Mouse (Mus musculus) hindbrain, embryonic 12.5 days (tissue): ENCODE results near the gene Cyp2c23. TPM values are rescaled to one million over a fixed set of nuclear protein-coding genes. Genes with fewer than 3 reads are reported as not detected.
A peak's percentile ranks its signal among the peaks of the same experiment; 100 is the strongest.

ENCODE experiments used
- ATAC-seq: fragments of 200-750 bp; cut with Nextera tagmentation; 2 replicates; pipeline ENCODE4 v1.8.0; 2017; ENCODE audit warnings: moderate TSS enrichment; ENCODE audit not compliant: low FRiP score
- H3K27ac ChIP-seq: fragments of 300-500 bp; sonication (generic); 2 replicates; pipeline ENCODE4 v1.5.1; 2016; ENCODE audit warnings: mild to moderate bottlenecking
- H3K27me3 ChIP-seq: fragments of 300-500 bp; sonication (generic); 2 replicates; pipeline ENCODE4 v1.6.1; 2016; ENCODE audit warnings: mild to moderate bottlenecking
- H3K36me3 ChIP-seq: fragments of 300-500 bp; sonication (generic); 2 replicates; pipeline ENCODE4 v1.6.1; 2016; ENCODE audit warnings: mild to moderate bottlenecking
- H3K4me1 ChIP-seq: fragments of 300-500 bp; sonication (generic); 2 replicates; pipeline ENCODE4 v1.6.1; 2016
- H3K4me2 ChIP-seq: fragments of 300-500 bp; sonication (generic); replicated peaks from 2 replicates; pipeline ENCODE4 v1.6.1; 2016; ENCODE audit warnings: mild to moderate bottlenecking
- H3K4me3 ChIP-seq: fragments of 300-500 bp; sonication (generic); 2 replicates; pipeline ENCODE4 v1.5.1; 2016; ENCODE audit warnings: mild to moderate bottlenecking
- H3K9ac ChIP-seq: fragments of 300-500 bp; sonication (generic); 2 replicates; pipeline ENCODE4 v1.6.1; 2016; ENCODE audit warnings: mild to moderate bottlenecking, moderate library complexity
- H3K9me3 ChIP-seq: fragments of 300-500 bp; sonication (generic); replicated peaks from 2 replicates; pipeline ENCODE4 v1.6.1; 2016; ENCODE audit warnings: mild to moderate bottlenecking
- WGBS: fragments of 180-500 bp; shearing (Covaris S2); methylation state at CpG from one replicate; pipeline ENCODE4 v1.1.7; 2016; 5-methylcytosine and 5-hydroxymethylcytosine counted together
- polyA plus RNA-seq: library from polyadenylated mRNA; unstranded; fragments of >200 nt; fragmentation: Nextera tagmentation; extraction: Ambion mirVana; gene quantifications from 2 replicates; pipeline ENCODE4 v1.2.1, GENCODE M21; 2016

Cyp2c23 gene
- polyA plus RNA-seq = not detected in 2 replicates

GRCm38 (mm10) chr19:44028972-44029371 lies at the start of gene Cyp2c23:
Gene Cyp2c23 (minus strand): TSS chr19:44029208.
- Histone ChIP-seq H3K4me2 (no peak within 1 kb of the TSS), H3K27ac (no peak within 1 kb of the TSS), H3K9me3 (no peaks in the 10 kb centered on the region), H3K9ac (no peak within 1 kb of the TSS), H3K4me3 (no peak within 1 kb of the TSS), H3K4me1 (no peaks in the 10 kb centered on the region), H3K27me3 (no peaks in the 10 kb centered on the region), H3K36me3 (0 out of 2 replicates have a peak, but pooled peaks cover 5% of the 10 kb centered on the region)
- ATAC-seq = no peak
- WGBS = 63% methylated on average over 8 of the region's 8 CpGs

GRCm38 (mm10) chr19:44077024-44077423 lies 48.0 kb upstream of the Cyp2c23 start:
- Histone ChIP-seq H3K27me3 (no peaks in the 10 kb centered on the region), H3K4me1 (no peaks in the 10 kb centered on the region), H3K9ac (no peak overlapping the region), H3K4me3 (no peak overlapping the region), H3K36me3 (peaks cover 47% of the 10 kb centered on the region), H3K9me3 (no peaks in the 10 kb centered on the region), H3K4me2 (no peak overlapping the region), H3K27ac (no peak overlapping the region)
- WGBS = 85% methylated on average over 4 of the region's 4 CpGs
- ATAC-seq = no peak

- Histone ChIP-seq H3K4me3 (no peak overlapping the region), H3K27me3 (no peaks in the 10 kb centered on the region), H3K4me2 (no peak overlapping the region), H3K27ac (no peak overlapping the region), H3K9me3 (no peaks in the 10 kb centered on the region), H3K36me3 (peaks cover 44% of the 10 kb centered on the region), H3K4me1 (no peaks in the 10 kb centered on the region), H3K9ac (no peak overlapping the region)
- WGBS = 74% methylated on average over 9 of the region's 9 CpGs
- no peak for ATAC-seq
These were observed 47.4 kb upstream of the Cyp2c23 start for GRCm38 (mm10) chr19:44076457-44076856.

- no peak for ATAC-seq
- H3K4me3 ChIP-seq = no peak overlapping the region
- 88% methylated on average over 11 of the region's 11 CpGs for WGBS
- H3K27ac ChIP-seq = no peak overlapping the region
- no peak overlapping the region for H3K9ac ChIP-seq
- H3K9me3 ChIP-seq = no peaks in the 10 kb centered on the region
- 0 out of 2 replicates have a peak, but pooled peaks cover 1% of the 10 kb centered on the region for H3K4me1 ChIP-seq
- no peaks in the 10 kb centered on the region for H3K27me3 ChIP-seq
- H3K4me2 ChIP-seq = no peak overlapping the region
- H3K36me3 ChIP-seq = peaks cover 36% of the 10 kb centered on the region
These were observed 46.0 kb upstream of the Cyp2c23 start for GRCm38 (mm10) chr19:44074986-44075385.

- no peaks in the 10 kb centered on the region for H3K9me3 ChIP-seq
- no peak overlapping the region for H3K4me2 ChIP-seq
- H3K4me3 ChIP-seq = no peak overlapping the region
- ATAC-seq = no peak
- no peak overlapping the region for H3K27ac ChIP-seq
- no peaks in the 10 kb centered on the region for H3K27me3 ChIP-seq
- H3K4me1 ChIP-seq = peaks cover 15% of the 10 kb centered on the region
- H3K9ac ChIP-seq = no peak overlapping the region
- H3K36me3 ChIP-seq = peaks cover 11% of the 10 kb centered on the region; the same call in 1 of the 2 replicates
- 57% methylated on average over 5 of the region's 5 CpGs for WGBS
These were observed 42.2 kb upstream of the Cyp2c23 start for GRCm38 (mm10) chr19:44071166-44071565.

GRCm38 (mm10) chr19:44069914-44070232 lies 40.9 kb upstream of the Cyp2c23 start:
- Histone ChIP-seq H3K9ac (peak overlapping the region; percentile 80), H3K4me3 (peak overlapping the region; percentile 72), H3K27me3 (no peaks in the 10 kb centered on the region), H3K36me3 (peaks cover 4% of the 10 kb centered on the region; the same call in 1 of the 2 replicates), H3K4me2 (peak overlapping the region; percentile 93), H3K27ac (peak overlapping the region; percentile 55; the same call in 1 of the 2 replicates), H3K4me1 (peaks cover 15% of the 10 kb centered on the region), H3K9me3 (no peaks in the 10 kb centered on the region)
- ATAC-seq = no peak
- 6% methylated on average over 4 of the region's 4 CpGs for WGBS

- peak; percentile 92 for ATAC-seq
- Histone ChIP-seq H3K27ac (peak within 1 kb of the TSS; percentile 55), H3K9me3 (no peaks in the 10 kb centered on the region), H3K4me2 (peak within 1 kb of the TSS; percentile 93), H3K36me3 (peaks cover 4% of the 10 kb centered on the region; the same call in 1 of the 2 replicates), H3K9ac (peak within 1 kb of the TSS; percentile 80), H3K4me1 (peaks cover 15% of the 10 kb centered on the region), H3K27me3 (no peaks in the 10 kb centered on the region), H3K4me3 (peak within 1 kb of the TSS; percentile 72)
- under 1% methylated on average over 67 of the region's 75 CpGs for WGBS
These were observed 40.3 kb upstream of the Cyp2c23 start, which contains the start of gene Erlin1 for GRCm38 (mm10) chr19:44069121-44069913. Gene Erlin1 (minus strand): TSS chr19:44069785.

- Histone ChIP-seq H3K4me3 (peak overlapping the region; percentile 72; the same call in 1 of the 2 replicates), H3K4me1 (peaks cover 15% of the 10 kb centered on the region), H3K4me2 (peak overlapping the region; percentile 93), H3K36me3 (peaks cover 7% of the 10 kb centered on the region), H3K27me3 (no peaks in the 10 kb centered on the region), H3K9me3 (no peaks in the 10 kb centered on the region), H3K27ac (no peak overlapping the region), H3K9ac (no peak overlapping the region; the same call in 1 of the 2 replicates)
- ATAC-seq = no peak
- 82% methylated on average over 4 of the region's 4 CpGs for WGBS
These were observed 39.2 kb upstream of the Cyp2c23 start for GRCm38 (mm10) chr19:44068232-44068631.

- Histone ChIP-seq H3K27ac (no peak overlapping the region), H3K9me3 (no peaks in the 10 kb centered on the region), H3K4me3 (no peak overlapping the region), H3K27me3 (no peaks in the 10 kb centered on the region), H3K4me2 (no peak overlapping the region), H3K4me1 (peaks cover 15% of the 10 kb centered on the region), H3K36me3 (peaks cover 8% of the 10 kb centered on the region), H3K9ac (no peak overlapping the region)
- WGBS = 83% methylated on average over 9 of the region's 9 CpGs
- no peak for ATAC-seq
These were observed 38.5 kb upstream of the Cyp2c23 start for GRCm38 (mm10) chr19:44067323-44068049.

- Histone ChIP-seq H3K4me2 (no peak overlapping the region), H3K4me1 (peaks cover 12% of the 10 kb centered on the region), H3K27ac (no peak overlapping the region), H3K36me3 (peaks cover 13% of the 10 kb centered on the region), H3K4me3 (no peak overlapping the region), H3K9ac (no peak overlapping the region), H3K9me3 (no peaks in the 10 kb centered on the region), H3K27me3 (no peaks in the 10 kb centered on the region)
- no peak for ATAC-seq
- 87% methylated on average over 2 of the region's 2 CpGs for WGBS
These were observed 35.7 kb upstream of the Cyp2c23 start for GRCm38 (mm10) chr19:44064734-44065133.

GRCm38 (mm10) chr19:44063773-44064172 lies 34.8 kb upstream of the Cyp2c23 start:
- ATAC-seq = no peak
- no peaks in the 10 kb centered on the region for H3K27me3 ChIP-seq
- H3K36me3 ChIP-seq = peaks cover 13% of the 10 kb centered on the region
- peaks cover 9% of the 10 kb centered on the region for H3K4me1 ChIP-seq
- H3K4me2 ChIP-seq = no peak overlapping the region
- no peak overlapping the region for H3K27ac ChIP-seq
- 90% methylated on average over 7 of the region's 7 CpGs for WGBS
- H3K9me3 ChIP-seq = no peaks in the 10 kb centered on the region
- no peak overlapping the region for H3K9ac ChIP-seq
- H3K4me3 ChIP-seq = no peak overlapping the region

GRCm38 (mm10) chr19:44060226-44060625 lies 31.2 kb upstream of the Cyp2c23 start:
- Histone ChIP-seq H3K9ac (no peak overlapping the region), H3K27ac (no peak overlapping the region), H3K36me3 (peaks cover 26% of the 10 kb centered on the region), H3K4me3 (no peak overlapping the region), H3K9me3 (no peaks in the 10 kb centered on the region), H3K4me1 (no peaks in the 10 kb centered on the region), H3K27me3 (no peaks in the 10 kb centered on the region), H3K4me2 (no peak overlapping the region)
- ATAC-seq = no peak
- WGBS = 90% methylated on average over 3 of the region's 3 CpGs
